Mouse (Mus musculus): Measurements from ENCODE around the gene Myo1b. TPM values are rescaled to one million over a fixed set of nuclear protein-coding genes. Genes with fewer than 3 reads are reported as not detected.

The Myo1b gene
- polyA plus RNA-seq, 1 experiment from 2014 or later, result 110 TPM

GRCm38 (mm10) chr1:51893521-51894355 is 22.1 kb downstream of the Myo1b start:
- peaks cover 16% of the 10 kb centered on the region; the same call in 1 of the 2 replicates for H3K4me1 ChIP-seq (ENCODE audit: control insufficient read depth, insufficient read depth, low read length)
- ATAC-seq (ENCODE audit: insufficient number of reproducible peaks, low FRiP score, low TSS enrichment, low read depth), result no peak
- H3K4me3 ChIP-seq (ENCODE audit: low read depth, low read length), result no peak overlapping the region
- no peak overlapping the region for H3K27ac ChIP-seq (replicated peaks; ENCODE audit: low read depth, low read length)
- H3K27me3 ChIP-seq (ENCODE audit: control insufficient read depth, insufficient read depth, low read length), result no peaks in the 10 kb centered on the region
- no peaks in the 10 kb centered on the region for H3K36me3 ChIP-seq (ENCODE audit: control insufficient read depth, insufficient read depth, low read length)
- H3K9ac ChIP-seq (ENCODE audit: low read length), result no peak overlapping the region
- DNase-seq (ENCODE audit: low spot score), result no peak
- no peaks in the 10 kb centered on the region for H3K9me3 ChIP-seq (ENCODE audit: control insufficient read depth, low read length)
- H3K4me2 ChIP-seq (ENCODE audit: low read depth, severe bottlenecking), result no peak overlapping the region
- 72% methylated on average over 16 of the region's 16 CpGs for WGBS

GRCm38 (mm10) chr1:51892005-51892404 is 23.9 kb downstream of the Myo1b start:
- Histone ChIP-seq H3K9me3 (ENCODE audit: control insufficient read depth, low read length) (no peaks in the 10 kb centered on the region), H3K4me1 (ENCODE audit: control insufficient read depth, insufficient read depth, low read length) (peaks cover 27% of the 10 kb centered on the region), H3K4me2 (ENCODE audit: low read depth, severe bottlenecking) (no peak overlapping the region), H3K27me3 (ENCODE audit: control insufficient read depth, insufficient read depth, low read length) (no peaks in the 10 kb centered on the region), H3K36me3 (ENCODE audit: control insufficient read depth, insufficient read depth, low read length) (no peaks in the 10 kb centered on the region), H3K27ac (replicated peaks; ENCODE audit: low read depth, low read length) (no peak overlapping the region), H3K9ac (ENCODE audit: low read length) (no peak overlapping the region), H3K4me3 (ENCODE audit: low read depth, low read length) (no peak overlapping the region)
- no peak for ATAC-seq (ENCODE audit: insufficient number of reproducible peaks, low FRiP score, low TSS enrichment, low read depth)
- 84% methylated on average over 4 of the region's 4 CpGs for WGBS
- DNase-seq (ENCODE audit: low spot score), result no peak

- H3K4me1 ChIP-seq (ENCODE audit: control insufficient read depth, insufficient read depth, low read length), result peaks cover 27% of the 10 kb centered on the region
- 68% methylated on average over 9 of the region's 9 CpGs for WGBS
Observed at GRCm38 (mm10) chr1:51888046-51888813, 27.6 kb downstream of the Myo1b start.

GRCm38 (mm10) chr1:51885356-51885983 is 30.4 kb downstream of the Myo1b start:
- no peak for DNase-seq (ENCODE audit: low spot score)
- peaks cover 19% of the 10 kb centered on the region for H3K4me1 ChIP-seq (ENCODE audit: control insufficient read depth, insufficient read depth, low read length)

More at GRCm38 (mm10) chr1:51888046-51888813, 27.6 kb downstream of the Myo1b start:
- ATAC-seq (ENCODE audit: insufficient number of reproducible peaks, low FRiP score, low TSS enrichment, low read depth), result no peak
- Histone ChIP-seq H3K9ac (ENCODE audit: low read length) (no peak overlapping the region), H3K4me2 (ENCODE audit: low read depth, severe bottlenecking) (no peak overlapping the region), H3K27me3 (ENCODE audit: control insufficient read depth, insufficient read depth, low read length) (no peaks in the 10 kb centered on the region), H3K4me3 (ENCODE audit: low read depth, low read length) (no peak overlapping the region), H3K9me3 (ENCODE audit: control insufficient read depth, low read length) (no peaks in the 10 kb centered on the region), H3K36me3 (ENCODE audit: control insufficient read depth, insufficient read depth, low read length) (no peaks in the 10 kb centered on the region), H3K27ac (replicated peaks; ENCODE audit: low read depth, low read length) (no peak overlapping the region)
- no peak for DNase-seq (ENCODE audit: low spot score)

GRCm38 (mm10) chr1:51883211-51883610 is 32.7 kb downstream of the Myo1b start:
- H3K27me3 ChIP-seq (ENCODE audit: control insufficient read depth, insufficient read depth, low read length), result no peaks in the 10 kb centered on the region
- H3K9me3 ChIP-seq (ENCODE audit: control insufficient read depth, low read length), result no peaks in the 10 kb centered on the region
- H3K36me3 ChIP-seq (ENCODE audit: control insufficient read depth, insufficient read depth, low read length), result no peaks in the 10 kb centered on the region
- no peak overlapping the region for H3K27ac ChIP-seq (replicated peaks; ENCODE audit: low read depth, low read length)
- DNase-seq (ENCODE audit: low spot score) (no peak), ATAC-seq (ENCODE audit: insufficient number of reproducible peaks, low FRiP score, low TSS enrichment, low read depth) (no peak)
- H3K9ac ChIP-seq (ENCODE audit: low read length), result no peak overlapping the region
- H3K4me2 ChIP-seq (ENCODE audit: low read depth, severe bottlenecking), result no peak overlapping the region
- H3K4me3 ChIP-seq (ENCODE audit: low read depth, low read length), result no peak overlapping the region
- peaks cover 13% of the 10 kb centered on the region; the same call in 1 of the 2 replicates for H3K4me1 ChIP-seq (ENCODE audit: control insufficient read depth, insufficient read depth, low read length)
- 94% methylated on average over 2 of the region's 2 CpGs for WGBS

More at GRCm38 (mm10) chr1:51885356-51885983, 30.4 kb downstream of the Myo1b start:
- Histone ChIP-seq H3K9me3 (ENCODE audit: control insufficient read depth, low read length) (no peaks in the 10 kb centered on the region), H3K36me3 (ENCODE audit: control insufficient read depth, insufficient read depth, low read length) (no peaks in the 10 kb centered on the region), H3K27ac (replicated peaks; ENCODE audit: low read depth, low read length) (no peak overlapping the region), H3K9ac (ENCODE audit: low read length) (no peak overlapping the region), H3K4me2 (ENCODE audit: low read depth, severe bottlenecking) (no peak overlapping the region), H3K4me3 (ENCODE audit: low read depth, low read length) (no peak overlapping the region), H3K27me3 (ENCODE audit: control insufficient read depth, insufficient read depth, low read length) (no peaks in the 10 kb centered on the region)
- no peak for ATAC-seq (ENCODE audit: insufficient number of reproducible peaks, low FRiP score, low TSS enrichment, low read depth)
- 81% methylated on average over 8 of the region's 8 CpGs for WGBS

- Histone ChIP-seq H3K4me3 (ENCODE audit: low read depth, low read length) (no peak overlapping the region), H3K27ac (replicated peaks; ENCODE audit: low read depth, low read length) (no peak overlapping the region), H3K4me2 (ENCODE audit: low read depth, severe bottlenecking) (no peak overlapping the region), H3K9ac (ENCODE audit: low read length) (no peak overlapping the region), H3K9me3 (ENCODE audit: control insufficient read depth, low read length) (no peaks in the 10 kb centered on the region), H3K36me3 (ENCODE audit: control insufficient read depth, insufficient read depth, low read length) (no peaks in the 10 kb centered on the region), H3K4me1 (ENCODE audit: control insufficient read depth, insufficient read depth, low read length) (peaks cover 10% of the 10 kb centered on the region; the same call in 1 of the 2 replicates), H3K27me3 (ENCODE audit: control insufficient read depth, insufficient read depth, low read length) (no peaks in the 10 kb centered on the region)
- 96% methylated on average over 10 of the region's 10 CpGs for WGBS
- ATAC-seq (ENCODE audit: insufficient number of reproducible peaks, low FRiP score, low TSS enrichment, low read depth), result no peak
- no peak for DNase-seq (ENCODE audit: low spot score)
Observed at GRCm38 (mm10) chr1:51882752-51883151, 33.1 kb downstream of the Myo1b start.

GRCm38 (mm10) chr1:51879927-51880814 is 35.7 kb downstream of the Myo1b start:
- WGBS, result 66% methylated on average over 12 of the region's 12 CpGs
- H3K27ac ChIP-seq (replicated peaks; ENCODE audit: low read depth, low read length), result no peak overlapping the region
- no peak for ATAC-seq (ENCODE audit: insufficient number of reproducible peaks, low FRiP score, low TSS enrichment, low read depth)

More at GRCm38 (mm10) chr1:51879927-51880814, 35.7 kb downstream of the Myo1b start:
- 0 out of 2 replicates have a peak, but pooled peaks cover 4% of the 10 kb centered on the region for H3K4me1 ChIP-seq (ENCODE audit: control insufficient read depth, insufficient read depth, low read length)
- no peak overlapping the region for H3K4me2 ChIP-seq (ENCODE audit: low read depth, severe bottlenecking)
- H3K36me3 ChIP-seq (ENCODE audit: control insufficient read depth, insufficient read depth, low read length), result no peaks in the 10 kb centered on the region
- no peak overlapping the region for H3K4me3 ChIP-seq (ENCODE audit: low read depth, low read length)
- no peaks in the 10 kb centered on the region for H3K27me3 ChIP-seq (ENCODE audit: control insufficient read depth, insufficient read depth, low read length)
- H3K9ac ChIP-seq (ENCODE audit: low read length), result no peak overlapping the region
- no peaks in the 10 kb centered on the region for H3K9me3 ChIP-seq (ENCODE audit: control insufficient read depth, low read length)
- no peak for DNase-seq (ENCODE audit: low spot score)

Measured in limb, embryonic 11.5 days (tissue).